Mouse (Mus musculus) kidney, adult 2 months (tissue): ENCODE results near the gene Tas2r126.

Experiments used
- CTCF ChIP-seq: fragments of 200-500 bp; conservative IDR thresholded peaks from 2 replicates; pipeline ENCODE4 v1.5.1; 2011; ENCODE audit warnings: low read depth, mild to moderate bottlenecking, control low read depth, low read length, moderate library complexity, mixed read lengths; ENCODE audit not compliant: insufficient read depth, insufficient read length
- POLR2A ChIP-seq: fragments of 200-500 bp; IDR thresholded peaks from one replicate; pipeline ENCODE4 v1.6.1; 2011; ENCODE audit warnings: low read depth, low read length, control low read depth

- TF ChIP-seq POLR2A = no peak
- no peak for TF ChIP-seq CTCF
These were observed 36.2 kb downstream of the Tas2r126 start for GRCm38 (mm10) chr6:42470542-42470941.
